Mouse (Mus musculus): ENCODE data around the gene Prex1.

Gene Prex1

DNA sequence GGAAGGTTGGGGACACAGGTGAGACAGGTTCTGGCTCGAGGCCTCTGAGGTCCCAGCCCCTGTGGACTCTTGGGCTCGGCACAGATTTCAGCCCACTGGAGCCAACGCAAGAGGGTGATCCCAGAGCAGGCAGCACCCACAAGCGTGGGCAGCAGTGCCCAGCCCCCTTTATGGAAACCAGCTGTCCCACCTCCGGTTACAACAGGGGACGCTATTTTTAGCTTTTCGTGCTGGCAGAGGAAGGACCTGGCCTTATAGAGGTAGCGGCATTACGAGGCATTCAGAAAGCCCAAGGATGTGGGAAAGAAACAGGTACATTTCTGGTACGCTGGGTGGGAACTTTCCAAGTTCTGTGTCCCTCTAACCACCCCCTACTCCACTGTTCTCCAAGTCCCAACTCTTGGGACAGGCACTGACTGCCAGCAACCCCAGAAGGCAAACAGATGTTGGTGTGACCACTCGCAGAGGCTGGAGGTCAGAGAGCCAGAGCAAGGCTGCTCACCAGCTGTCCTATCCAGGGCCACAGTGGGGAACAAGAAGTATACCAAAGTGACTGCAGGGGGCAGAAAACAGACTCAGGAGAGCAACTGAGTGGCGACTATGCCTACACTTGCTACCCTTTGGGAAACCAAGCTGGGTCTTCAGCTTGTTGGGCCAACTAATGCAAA lies 108.3 kb downstream of the Prex1 start:
- DNase-seq (ENCODE audit: low spot score), result no peak

DNA sequence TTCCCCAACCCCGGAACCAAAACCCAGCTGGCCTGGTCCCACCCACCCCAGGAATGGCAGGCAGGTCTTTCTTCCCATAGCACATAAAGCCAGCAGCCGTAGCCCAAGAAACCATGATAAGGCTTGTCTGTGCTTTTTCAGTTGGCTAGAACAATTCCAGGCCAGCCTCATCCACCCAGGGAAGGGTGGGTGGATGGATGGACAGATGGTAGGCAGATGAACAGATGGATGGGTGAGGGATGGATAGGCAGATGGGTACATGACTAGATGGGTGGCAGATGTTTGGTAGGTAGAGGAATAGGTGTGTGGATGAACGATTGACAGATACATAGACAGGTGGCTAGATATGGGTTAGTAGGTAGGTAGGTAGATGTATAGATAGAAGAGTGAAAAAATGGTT lies 110.7 kb downstream of the Prex1 start:
- DNase-seq (ENCODE audit: low spot score), result no peak

DNA sequence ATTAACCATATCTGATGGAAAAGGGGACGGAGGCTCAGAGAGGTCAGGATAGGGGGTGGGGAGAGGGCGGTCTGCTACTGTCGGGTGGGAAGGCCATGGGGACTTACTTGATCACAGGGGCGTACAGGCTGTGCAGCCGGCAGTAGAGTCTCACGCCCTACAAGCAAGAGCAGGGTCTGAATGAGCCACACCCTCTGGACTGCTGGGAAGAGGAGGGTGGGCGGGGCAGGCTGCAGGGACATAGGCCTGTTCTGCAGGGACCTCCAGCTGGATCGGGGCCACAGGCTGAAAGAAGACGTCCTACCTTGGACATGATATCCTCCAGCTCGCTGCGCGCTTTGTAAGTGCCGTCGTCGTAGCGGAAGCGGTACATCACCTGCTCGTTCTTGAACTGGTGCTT lies 112.2 kb downstream of the Prex1 start:
- no peak for DNase-seq (ENCODE audit: low spot score)

DNA sequence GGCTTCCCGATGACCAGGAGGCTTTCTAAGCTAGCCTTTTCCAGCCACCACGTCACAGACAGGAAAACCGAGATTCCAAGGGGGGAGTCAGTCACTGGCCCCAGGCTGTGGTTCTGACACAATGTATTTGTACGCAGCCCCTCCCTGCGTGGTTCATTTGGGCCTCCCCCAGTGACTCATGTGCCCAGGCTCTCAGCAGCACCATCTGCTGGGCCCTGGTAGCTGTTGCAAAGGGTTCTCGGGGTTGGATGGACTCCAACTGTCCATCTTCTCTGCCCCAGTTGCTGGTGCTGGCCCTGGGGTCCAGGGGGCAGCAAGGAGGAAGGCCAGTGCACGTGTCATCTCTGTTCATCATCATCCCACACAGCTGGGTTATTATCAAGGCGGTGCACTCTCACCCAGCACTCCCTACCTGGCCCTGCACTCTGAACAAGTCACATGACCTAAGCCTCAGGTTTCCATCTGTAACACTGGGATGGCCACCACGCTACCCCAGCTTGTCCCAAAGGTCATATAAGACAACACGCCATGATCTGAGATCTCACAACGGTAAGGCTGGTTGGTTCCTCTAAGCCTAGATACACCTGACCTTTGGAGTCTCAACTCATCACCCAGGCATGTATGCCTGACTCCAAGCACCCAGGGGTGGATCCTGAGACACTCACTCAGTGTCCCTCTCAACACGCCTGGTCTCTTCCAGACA lies 115.0 kb downstream of the Prex1 start:
- no peak for DNase-seq (ENCODE audit: low spot score)

DNA sequence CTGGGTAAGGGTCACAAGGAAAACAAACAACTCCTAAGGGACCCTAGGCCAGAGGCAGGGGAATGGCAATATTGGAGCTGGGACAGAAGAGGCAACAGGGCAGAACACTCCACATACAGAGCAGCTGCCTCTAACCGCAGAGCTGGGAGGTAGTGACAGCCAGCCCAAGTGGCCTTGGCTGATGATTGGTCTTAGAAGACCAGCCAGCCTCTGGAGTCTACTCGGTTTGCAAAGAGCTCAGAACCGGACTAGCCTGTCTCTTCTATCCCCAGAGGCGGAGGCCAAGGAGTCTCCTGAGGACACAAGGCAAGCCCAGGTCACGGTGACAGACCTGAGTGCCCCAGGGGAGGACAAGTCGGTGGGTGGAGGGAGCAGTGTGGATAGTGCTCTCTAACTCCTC lies 115.9 kb downstream of the Prex1 start:
- DNase-seq (ENCODE audit: low spot score), result no peak

DNA sequence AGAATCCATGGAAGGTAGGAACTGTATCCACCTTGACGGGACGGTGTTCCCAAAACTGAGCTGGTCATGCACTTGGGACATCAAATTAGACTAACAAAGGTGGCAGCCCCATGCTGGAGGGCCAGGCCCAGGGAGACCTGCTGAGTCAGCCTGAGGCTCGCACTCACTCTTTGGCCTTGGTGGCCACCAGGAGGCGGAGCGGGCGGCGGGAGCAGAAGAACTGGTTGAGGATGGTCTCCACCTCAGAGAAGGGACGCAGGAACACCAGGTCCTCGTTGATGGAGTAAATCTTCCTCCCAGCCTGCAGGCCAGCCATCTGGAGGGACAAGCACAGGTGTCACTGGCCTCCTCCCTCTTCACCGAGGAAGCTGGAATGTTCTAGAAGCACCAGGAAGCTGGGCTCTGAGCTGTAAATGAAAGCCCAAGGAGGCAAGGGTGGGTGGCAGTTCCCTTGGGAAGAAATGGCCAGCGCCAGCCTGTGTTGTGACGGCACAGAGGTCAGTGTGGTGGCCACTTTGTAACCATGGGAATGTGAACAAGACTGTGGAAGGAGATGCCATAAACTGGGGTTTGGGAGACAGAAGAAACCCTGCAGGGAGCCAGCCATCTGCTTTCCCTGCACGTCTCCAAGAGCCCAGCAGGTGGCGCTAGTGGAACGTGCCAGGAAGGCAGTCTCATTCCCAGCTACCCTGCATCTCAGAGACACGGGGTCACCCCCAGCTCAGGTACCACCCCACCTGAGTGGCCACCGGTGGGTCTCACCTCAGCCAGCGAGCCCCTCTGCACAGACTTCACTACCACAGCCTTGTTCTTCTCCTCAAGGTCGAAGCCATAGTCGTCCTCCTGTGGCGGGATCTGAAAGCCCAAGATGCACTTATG lies 121.4 kb downstream of the Prex1 start:
- peak; percentile 37 for DNase-seq (ENCODE audit: low spot score)

DNA sequence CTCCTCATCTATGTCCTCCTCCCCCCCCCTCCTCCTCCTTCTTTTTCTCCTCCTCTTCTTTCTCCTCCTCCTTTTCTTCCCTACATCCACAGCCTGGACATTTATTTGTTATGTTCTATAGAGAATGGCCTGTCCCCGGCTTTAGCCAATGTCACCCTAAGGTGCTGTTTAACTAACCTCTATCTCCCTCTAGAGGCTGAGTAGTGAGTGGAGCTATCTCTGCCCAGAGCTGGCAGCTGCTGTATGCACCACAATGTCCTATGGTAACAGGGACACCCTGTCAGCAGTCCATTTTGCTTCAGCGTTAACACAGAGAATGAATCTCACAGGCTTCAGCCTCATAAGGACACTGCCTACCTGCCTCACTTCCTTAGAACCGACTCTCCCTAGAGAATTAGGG lies 129.1 kb downstream of the Prex1 start:
- no peak for DNase-seq (ENCODE audit: low spot score)

DNA sequence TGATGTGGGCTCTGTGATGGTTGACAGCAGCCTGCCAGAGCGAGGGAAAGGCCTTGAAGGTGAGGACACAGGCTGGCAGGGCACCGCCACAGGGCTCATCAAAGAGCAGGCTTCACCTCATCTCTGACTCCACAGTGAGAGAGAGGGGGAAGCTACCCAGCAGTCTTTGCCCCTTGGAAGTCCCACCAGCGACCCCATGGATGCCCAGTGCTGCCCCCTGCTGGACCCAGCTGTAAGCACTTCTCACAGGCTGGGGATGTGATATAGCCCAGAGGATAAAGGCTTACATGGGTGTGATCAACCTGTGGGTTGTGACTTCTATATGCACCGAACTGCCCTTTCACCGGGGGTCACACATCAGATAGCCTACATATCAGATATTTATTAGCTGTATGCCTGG lies 130.3 kb downstream of the Prex1 start:
- DNase-seq (ENCODE audit: low spot score), result no peak

DNA sequence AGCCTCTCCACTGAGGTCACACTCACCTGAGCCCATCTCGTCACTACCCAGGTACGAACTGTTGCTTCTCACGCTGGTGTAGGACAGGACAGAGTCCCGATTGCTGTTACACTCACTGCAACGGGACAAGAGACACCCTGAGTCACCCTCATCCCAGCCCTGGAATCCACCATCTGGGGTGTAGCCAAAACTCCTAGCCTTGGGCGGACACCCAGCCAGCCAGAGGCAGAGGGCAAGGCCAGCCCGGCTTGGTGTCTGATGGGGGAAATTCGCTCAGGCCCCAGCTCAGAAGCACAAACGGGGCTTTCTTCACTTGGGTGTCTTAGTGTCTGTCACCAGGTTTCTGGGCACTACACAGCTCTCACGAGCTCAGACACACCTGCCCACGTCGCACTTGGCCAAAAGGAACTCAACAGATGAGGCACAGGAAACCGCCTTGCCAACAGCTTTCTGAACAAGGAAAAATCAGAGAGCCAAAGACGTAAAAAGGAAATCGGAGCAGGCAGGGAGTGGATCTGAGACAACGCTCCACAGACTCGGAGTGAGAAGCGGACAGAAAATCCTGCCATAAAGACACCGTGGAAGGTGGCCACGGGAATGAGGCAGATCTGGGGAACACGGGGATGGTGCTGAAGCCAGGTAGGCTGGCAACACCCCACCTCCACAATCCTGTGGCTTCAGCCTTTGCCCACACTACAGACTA lies 131.6 kb downstream of the Prex1 start:
- DNase-seq (ENCODE audit: low spot score), result no peak

DNA sequence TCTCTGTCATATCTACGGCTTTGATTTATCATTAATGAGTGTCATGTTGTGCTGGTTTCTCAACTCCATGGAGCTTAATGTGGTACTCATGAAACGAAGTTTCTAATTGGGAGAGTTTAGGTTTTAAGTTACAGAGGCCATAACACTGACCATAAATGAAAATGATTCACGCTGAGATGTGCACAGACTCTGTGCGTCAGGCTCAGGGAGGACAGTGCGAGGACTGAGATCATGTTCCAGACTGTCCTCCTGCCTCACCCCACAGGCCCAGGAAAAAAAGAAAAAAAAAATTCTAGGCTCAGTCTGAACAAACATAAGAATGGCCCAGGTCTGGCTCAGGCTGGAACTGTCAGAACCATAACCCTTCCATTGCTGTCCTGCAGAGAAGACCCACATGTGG lies 133.8 kb downstream of the Prex1 start:
- no peak for DNase-seq (ENCODE audit: low spot score)

DNA sequence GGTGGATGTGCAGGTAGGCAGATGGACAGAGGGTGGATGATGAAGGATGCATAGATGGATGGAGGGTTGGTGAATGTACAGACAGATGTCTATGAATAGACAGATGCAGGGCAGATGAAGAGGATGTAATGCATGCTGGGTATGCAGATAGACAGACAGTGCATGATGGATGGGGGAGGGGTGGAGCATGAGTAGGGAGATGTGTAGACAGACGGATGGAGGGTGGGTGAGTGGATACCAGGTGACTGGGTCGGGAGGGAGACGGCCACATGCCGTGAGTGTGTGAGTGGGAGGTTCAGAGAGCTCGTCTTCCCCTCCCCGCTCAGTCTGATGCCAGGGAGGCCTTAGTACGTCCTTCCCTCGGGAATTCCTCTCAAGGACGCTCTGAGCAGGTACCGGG lies 134.3 kb downstream of the Prex1 start:
- no peak for DNase-seq (ENCODE audit: low spot score)

DNA sequence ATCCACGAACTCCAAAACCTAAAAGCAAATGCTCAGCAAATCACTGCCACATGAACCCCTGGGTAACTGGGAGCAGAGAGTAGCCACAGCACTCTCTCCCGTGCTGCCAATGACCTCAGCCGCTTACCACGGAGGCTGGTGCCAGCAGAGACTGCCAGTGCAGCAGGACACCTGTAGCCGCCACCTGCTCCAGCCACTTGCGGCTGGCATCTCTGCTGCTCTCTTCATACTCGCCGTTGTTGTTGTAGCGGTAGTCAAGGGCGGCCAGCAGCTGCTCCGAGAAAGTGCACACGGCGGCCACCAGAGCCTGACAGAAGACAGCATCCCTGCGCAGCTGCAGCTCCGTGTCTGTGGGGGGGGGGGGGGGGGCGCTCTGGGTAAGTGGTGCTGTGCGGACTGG lies 138.2 kb downstream of the Prex1 start:
- DNase-seq (ENCODE audit: low spot score), result no peak

DNA sequence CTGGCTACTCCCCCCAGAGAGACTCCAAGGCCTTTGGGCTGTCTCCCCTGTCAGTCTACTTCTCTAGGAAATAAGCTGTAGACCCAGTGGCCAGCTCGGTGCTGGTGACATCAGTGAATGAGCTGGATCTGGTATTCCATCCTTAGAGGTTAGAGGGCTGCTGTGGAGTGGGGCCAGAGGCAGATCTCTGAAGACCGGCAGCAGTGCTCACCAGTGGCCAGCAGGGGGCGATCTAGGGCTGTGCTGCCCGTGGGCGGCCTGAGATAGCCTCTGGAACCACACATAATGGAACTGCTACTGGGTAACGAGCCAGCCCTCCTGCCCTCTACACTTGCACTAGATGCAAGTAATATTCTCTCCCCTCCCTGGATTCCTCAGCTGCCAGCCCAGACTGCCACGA lies 138.7 kb downstream of the Prex1 start:
- DNase-seq (ENCODE audit: low spot score), result no peak

DNA sequence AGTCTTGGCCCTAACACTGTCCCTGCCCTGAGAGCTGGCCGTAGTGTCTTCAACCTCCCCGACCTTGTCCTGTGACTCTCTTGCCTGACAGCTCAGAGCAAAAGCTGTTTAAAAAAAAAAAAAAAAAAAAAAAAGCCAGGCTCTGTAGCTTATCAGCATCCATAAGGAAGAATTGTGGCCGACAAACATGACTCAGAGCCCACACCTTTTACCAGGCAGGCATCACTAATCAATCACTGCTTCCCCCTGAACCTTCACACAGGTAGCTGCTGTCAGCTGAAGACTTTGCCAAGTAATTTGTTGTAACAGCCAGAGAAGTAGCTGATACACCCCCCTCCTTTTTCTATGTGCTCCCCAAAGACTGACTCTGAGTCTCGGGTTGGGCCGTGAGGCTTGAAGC lies 140.0 kb downstream of the Prex1 start:
- no peak for DNase-seq (ENCODE audit: low spot score)

DNA sequence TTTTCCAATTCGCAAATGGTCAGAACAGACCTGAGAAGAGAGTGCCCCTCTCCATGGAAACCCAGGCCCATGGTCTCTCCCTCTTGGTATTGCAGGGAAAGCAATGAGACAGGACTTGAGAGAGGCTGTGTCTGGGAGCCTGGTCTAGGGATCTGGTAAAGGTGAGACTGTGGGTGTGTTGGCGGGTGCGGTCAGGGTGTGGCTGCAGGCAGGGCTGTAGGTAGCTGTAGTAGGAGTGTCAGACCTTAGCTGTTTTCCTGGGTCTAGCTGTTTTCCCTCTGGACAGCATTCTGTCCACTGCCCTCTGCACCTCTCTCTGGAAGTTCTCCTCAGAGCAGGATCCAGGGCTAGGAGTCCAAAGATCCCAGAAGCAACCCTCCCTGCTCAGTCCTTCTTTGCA lies 141.3 kb downstream of the Prex1 start:
- DNase-seq (ENCODE audit: low spot score), result no peak

DNA sequence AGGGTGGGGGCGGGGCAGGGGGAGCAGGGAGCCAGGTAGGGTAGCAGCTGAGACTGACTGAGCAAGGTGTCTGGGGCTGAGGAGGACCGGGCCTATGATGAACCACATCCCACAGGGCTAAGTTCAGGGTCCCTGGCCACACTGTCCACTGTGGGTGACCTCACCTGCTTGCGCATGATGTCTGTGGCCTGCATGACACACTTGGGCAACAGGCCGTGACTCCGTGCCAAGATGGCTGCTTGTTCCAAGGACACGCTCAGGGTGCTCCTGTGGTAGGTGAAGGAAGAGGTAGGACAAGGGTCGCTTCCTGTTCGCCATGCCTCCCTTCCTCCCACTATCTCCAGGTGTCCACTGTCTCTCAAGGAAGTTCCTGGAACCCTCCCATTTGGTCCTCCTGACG lies 144.4 kb downstream of the Prex1 start:
- DNase-seq (ENCODE audit: low spot score), result no peak

DNA sequence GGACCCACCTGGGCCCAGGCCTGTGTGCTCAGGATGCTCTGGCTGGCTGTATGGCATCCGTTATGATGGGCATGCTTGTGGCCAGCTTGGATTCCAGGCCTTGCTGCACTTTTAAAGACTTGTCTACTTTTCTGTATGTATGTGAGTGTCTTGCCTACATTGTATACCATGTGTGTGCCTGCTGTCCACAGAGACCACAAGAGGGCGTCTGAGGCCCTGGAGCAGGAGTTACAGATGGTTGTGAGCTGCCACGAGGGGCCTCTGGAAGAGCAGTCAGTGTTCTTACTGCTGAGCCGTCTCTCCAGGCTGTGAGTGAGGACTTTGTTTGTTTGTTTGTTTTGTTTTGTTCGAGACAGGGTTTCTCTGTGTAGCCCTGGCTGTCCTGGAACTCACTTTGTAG lies 148.1 kb downstream of the Prex1 start:
- DNase-seq (ENCODE audit: low spot score), result no peak

DNA sequence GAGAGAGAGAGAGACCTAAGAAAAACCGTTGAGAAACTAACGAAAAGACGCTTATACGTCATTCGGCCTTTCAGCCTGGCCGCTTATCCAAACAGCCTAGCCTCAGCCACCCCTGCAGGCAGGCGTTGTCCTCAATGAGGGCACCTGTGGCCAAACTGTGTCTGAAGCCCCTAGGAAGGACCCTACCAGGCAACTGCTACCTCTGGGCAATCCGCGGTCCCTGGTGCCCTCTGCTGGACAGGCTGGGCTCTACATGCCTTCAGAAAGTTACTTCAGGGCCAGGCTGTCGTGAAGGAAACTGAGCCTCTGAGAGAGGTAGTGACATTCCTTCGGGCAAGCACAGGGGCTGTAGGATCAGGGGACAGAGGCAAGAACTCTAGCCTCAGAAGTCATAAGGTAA lies 149.2 kb downstream of the Prex1 start:
- DNase-seq (ENCODE audit: low spot score), result no peak

DNA sequence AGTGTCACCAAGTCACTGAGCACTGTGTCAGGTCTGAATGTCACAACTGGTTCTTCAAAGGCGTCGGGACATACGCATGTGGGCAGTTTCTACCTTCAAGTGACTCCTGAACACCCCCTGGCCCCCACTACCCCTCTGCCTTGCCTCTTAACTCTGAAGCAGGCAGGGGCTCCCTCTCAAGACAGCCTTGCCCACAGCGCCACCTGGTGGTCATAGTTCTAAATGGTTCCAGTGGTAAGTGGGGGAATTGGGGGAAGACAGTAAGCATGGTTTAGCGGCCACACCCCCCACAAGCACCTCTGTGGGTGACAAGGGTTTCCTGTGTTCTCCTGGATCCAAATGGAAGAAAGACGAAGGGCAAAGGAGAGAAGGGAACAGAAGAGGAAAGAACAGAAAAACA lies 149.7 kb downstream of the Prex1 start:
- peak; percentile 77 for DNase-seq (ENCODE audit: low spot score)

DNA sequence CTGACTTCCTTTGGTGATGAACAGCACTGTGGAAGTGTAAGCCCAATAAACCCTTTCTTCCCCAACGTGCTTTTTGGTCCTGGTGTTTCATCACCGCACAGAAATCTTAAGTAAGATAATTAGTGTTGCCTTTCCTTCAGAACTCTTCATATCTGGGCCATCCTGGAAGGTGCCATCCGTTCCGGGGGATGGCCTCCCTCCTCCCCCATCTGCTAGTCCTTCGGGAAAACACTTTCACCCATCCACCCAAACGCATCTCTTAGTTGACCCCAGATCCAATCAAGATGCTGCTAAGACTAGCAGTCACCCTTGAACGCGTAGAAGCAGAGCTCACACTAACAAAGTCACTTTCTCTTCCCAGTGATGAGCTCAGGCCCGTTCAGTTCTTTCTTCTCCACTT lies 150.6 kb downstream of the Prex1 start:
- no peak for DNase-seq (ENCODE audit: low spot score)

DNA sequence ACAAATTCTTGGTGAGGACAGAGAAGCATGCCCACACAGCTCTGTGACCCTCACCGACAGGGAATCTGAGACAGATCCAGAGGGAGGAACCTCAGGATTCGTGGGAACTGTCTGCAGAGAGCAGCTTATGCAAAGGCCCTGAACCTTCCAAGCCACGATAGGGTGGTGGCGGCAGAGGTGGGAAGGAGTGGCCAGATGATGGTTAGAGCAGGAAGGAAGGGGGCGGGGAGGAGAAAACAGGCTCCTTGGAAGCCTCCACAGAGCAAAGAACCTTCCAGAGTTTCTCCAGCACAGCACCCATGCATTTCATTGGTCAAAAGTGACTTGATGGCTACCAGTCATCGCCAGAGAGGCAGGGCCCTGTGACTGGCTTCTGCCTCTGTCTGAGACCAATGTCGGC lies 151.9 kb downstream of the Prex1 start:
- no peak for DNase-seq (ENCODE audit: low spot score)

DNA sequence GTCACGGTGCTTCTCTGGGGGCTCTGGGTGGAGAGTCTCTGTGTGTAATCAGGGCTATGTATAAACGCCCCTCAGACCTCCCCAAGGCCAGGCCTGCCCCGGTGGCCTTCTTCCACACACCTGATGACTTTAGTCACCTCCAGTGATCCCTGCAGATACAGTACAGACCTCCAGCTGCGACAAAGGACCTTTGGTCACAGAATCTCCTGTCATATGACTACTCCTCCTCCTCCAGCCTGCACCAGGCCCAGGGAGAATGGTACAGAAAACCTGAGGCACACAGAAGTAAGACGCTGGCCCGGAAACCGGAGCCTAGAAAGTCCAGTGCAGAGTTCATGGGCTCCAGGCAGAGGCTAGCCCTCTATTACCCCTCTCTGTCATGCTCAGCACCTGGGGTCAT lies 152.8 kb downstream of the Prex1 start:
- DNase-seq (ENCODE audit: low spot score), result no peak

DNA sequence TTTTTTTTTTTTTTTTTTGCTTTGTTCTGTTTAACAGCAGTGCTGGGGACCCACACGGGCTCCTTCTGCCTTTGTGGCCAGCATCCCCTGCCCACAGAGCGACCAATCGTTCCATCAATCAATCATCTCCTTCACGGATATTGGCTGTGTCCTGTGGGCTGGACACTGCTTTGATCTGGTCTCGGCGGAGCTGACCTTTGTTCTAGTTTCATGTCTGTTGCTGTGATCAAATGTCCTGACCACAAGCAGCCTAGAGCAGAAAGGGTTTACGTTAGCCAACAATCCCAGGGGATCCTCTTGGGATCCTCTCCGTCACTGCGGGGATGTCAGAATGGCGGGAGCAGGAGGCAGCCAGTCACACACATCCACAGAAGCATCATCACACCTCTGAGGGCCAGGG lies 154.1 kb downstream of the Prex1 start:
- no peak for DNase-seq (ENCODE audit: low spot score)

Data from urinary bladder, postnatal 10 days (tissue).